Mouse (Mus musculus): Measurements from ENCODE around the gene Unc93a. TPM values are rescaled to one million over a fixed set of nuclear protein-coding genes. Genes with fewer than 3 reads are reported as not detected.

Gene Unc93a
- polyA plus RNA-seq, 1 experiment from 2014 or later = not detected

Other genes with a start within 250 kb of the Unc93a start
- gene Pnldc1, start 221.6 kb downstream of the Unc93a start, polyA plus RNA-seq (2014; fragmentation: Nextera tagmentation; extraction: Ambion mirVana) = 1.9 and 2.8 TPM in 2 replicates
- 408 and 423 TPM in 2 replicates for gene Tcp1, start 216.1 kb downstream of the Unc93a start, polyA plus RNA-seq (2014; fragmentation: Nextera tagmentation; extraction: Ambion mirVana)
- gene Mrpl18, start 215.5 kb downstream of the Unc93a start, polyA plus RNA-seq (2014; fragmentation: Nextera tagmentation; extraction: Ambion mirVana) = 118 and 123 TPM in 2 replicates
- 0.80 and 0.88 TPM in 2 replicates for gene Acat3, start 191.2 kb downstream of the Unc93a start, polyA plus RNA-seq (2014; fragmentation: Nextera tagmentation; extraction: Ambion mirVana)
- gene Acat2, start 171.1 kb downstream of the Unc93a start, polyA plus RNA-seq (2014; fragmentation: Nextera tagmentation; extraction: Ambion mirVana) = 85.8 and 98.2 TPM in 2 replicates
- 118 and 121 TPM in 2 replicates for gene Wtap, start 137.6 kb downstream of the Unc93a start, polyA plus RNA-seq (2014; fragmentation: Nextera tagmentation; extraction: Ambion mirVana)
- gene Sod2, start 125.0 kb downstream of the Unc93a start, polyA plus RNA-seq (2014; fragmentation: Nextera tagmentation; extraction: Ambion mirVana) = 117 and 136 TPM in 2 replicates
- not detected in 2 replicates for gene Gpr31b, start 79.5 kb downstream of the Unc93a start, polyA plus RNA-seq (2014; fragmentation: Nextera tagmentation; extraction: Ambion mirVana)
- gene Tcp10b, start 70.7 kb downstream of the Unc93a start, polyA plus RNA-seq (2014; fragmentation: Nextera tagmentation; extraction: Ambion mirVana) = 0.39 TPM in 1 of 2 replicates, not detected in the other
- gene Smok2a, start 89.4 kb upstream of the Unc93a start, polyA plus RNA-seq (2014; fragmentation: Nextera tagmentation; extraction: Ambion mirVana) = not detected in 2 replicates
- gene Smok2b, start 98.4 kb upstream of the Unc93a start, polyA plus RNA-seq (2014; fragmentation: Nextera tagmentation; extraction: Ambion mirVana) = not detected in 2 replicates
- not detected in 2 replicates for gene Tcp10c, start 222.8 kb upstream of the Unc93a start, polyA plus RNA-seq (2014; fragmentation: Nextera tagmentation; extraction: Ambion mirVana)